Mouse (Mus musculus) intestine, embryonic 14.5 days (tissue): Measurements from ENCODE around the gene Tmem63a. TPM values are rescaled to one million over a fixed set of nuclear protein-coding genes. Genes with fewer than 3 reads are reported as not detected.

Source experiments
- ATAC-seq: fragments of 200-750 bp; cut with Nextera tagmentation; replicated peaks from 2 replicates; pipeline ENCODE4 v1.8.0; 2017; ENCODE audit warnings: low read depth, moderate number of reproducible peaks, moderate TSS enrichment, moderate library complexity; ENCODE audit not compliant: low FRiP score, low TSS enrichment
- DNase-seq: peaks from one replicate; pipeline ENCODE4 v3.0.0-alpha.2; 2018; ENCODE audit warnings: low spot score
- H3K27ac ChIP-seq: fragments of 300-500 bp; sonication (generic); 2 replicates; pipeline ENCODE4 v1.5.1; 2014; ENCODE audit warnings: low read depth, mild to moderate bottlenecking, control low read depth
- H3K27me3 ChIP-seq: fragments of 300-500 bp; sonication (generic); replicated peaks from 2 replicates; pipeline ENCODE4 v1.6.1; 2014; ENCODE audit warnings: low read length, control low read depth; ENCODE audit not compliant: control insufficient read depth, insufficient read depth
- H3K36me3 ChIP-seq: fragments of 300-500 bp; sonication (generic); 2 replicates; pipeline ENCODE4 v1.6.1; 2014; ENCODE audit warnings: low read length, control low read depth; ENCODE audit not compliant: control insufficient read depth, insufficient read depth
- H3K4me1 ChIP-seq: fragments of 300-500 bp; sonication (generic); replicated peaks from 2 replicates; pipeline ENCODE4 v1.6.1; 2014; ENCODE audit warnings: low read length, control low read depth, mixed read lengths; ENCODE audit not compliant: control insufficient read depth, insufficient read depth
- H3K4me2 ChIP-seq: fragments of 300-500 bp; sonication (generic); 2 replicates; pipeline ENCODE4 v1.6.1; 2014; ENCODE audit warnings: low read length
- H3K4me3 ChIP-seq: fragments of 300-500 bp; sonication (generic); 2 replicates; pipeline ENCODE4 v1.5.1; 2014; ENCODE audit warnings: low read depth, low read length, control low read depth, mixed read lengths
- H3K9ac ChIP-seq: fragments of 300-500 bp; sonication (generic); 2 replicates; pipeline ENCODE4 v1.6.1; 2014; ENCODE audit warnings: mild to moderate bottlenecking, low read length
- H3K9me3 ChIP-seq: fragments of 300-500 bp; sonication (generic); 2 replicates; pipeline ENCODE4 v1.6.1; 2016; ENCODE audit warnings: low read length, control low read depth; ENCODE audit not compliant: control insufficient read depth
- WGBS: fragments of 180-500 bp; shearing (Covaris S2); extraction: QIAGEN DNeasy Blood & Tissue Kit; methylation state at CpG from one replicate; pipeline ENCODE4 v1.1.7; 2014; 5-methylcytosine and 5-hydroxymethylcytosine counted together
- polyA plus RNA-seq: library from polyadenylated mRNA; unstranded; fragments of >200 nt; fragmentation: Nextera tagmentation; extraction: Ambion mirVana; gene quantifications from 2 replicates; pipeline ENCODE4 v1.2.1, GENCODE M21; 2014

The Tmem63a gene
- polyA plus RNA-seq, 1 experiment from 2014 or later = 14.2 TPM

DNA sequence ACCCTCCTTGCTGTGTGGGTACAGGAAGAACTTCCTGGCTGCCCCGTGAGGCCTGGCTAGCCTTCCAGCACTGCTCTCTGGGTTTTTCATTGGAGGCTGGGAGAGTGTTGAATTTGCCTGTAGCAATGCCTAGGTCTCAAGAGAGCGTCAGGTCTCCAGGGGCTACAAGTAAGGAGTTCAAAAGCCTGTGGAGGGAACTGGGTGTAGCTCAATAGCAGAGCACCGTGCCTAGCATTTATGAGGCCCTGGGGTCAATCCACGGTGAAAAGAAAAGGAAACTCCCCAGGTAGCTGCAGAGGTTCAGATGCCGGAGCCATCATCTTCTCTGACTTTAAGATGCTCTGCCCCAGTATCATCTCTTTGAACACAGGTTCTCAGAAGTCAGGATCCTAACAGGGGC, 69.5 kb downstream of the Tmem63a start:
- H3K36me3 ChIP-seq = no peaks in the 10 kb centered on the region
- ATAC-seq (no peak), DNase-seq (no peak)
- H3K27ac ChIP-seq = no peak overlapping the region
- WGBS = 66% methylated on average over 5 of the region's 5 CpGs
- no peaks in the 10 kb centered on the region for H3K9me3 ChIP-seq
- no peak overlapping the region for H3K9ac ChIP-seq
- H3K4me3 ChIP-seq = no peak overlapping the region
- peaks cover 2% of the 10 kb centered on the region; the same call in 1 of the 2 replicates for H3K4me1 ChIP-seq
- H3K4me2 ChIP-seq = no peak overlapping the region
- H3K27me3 ChIP-seq = no peaks in the 10 kb centered on the region

DNA sequence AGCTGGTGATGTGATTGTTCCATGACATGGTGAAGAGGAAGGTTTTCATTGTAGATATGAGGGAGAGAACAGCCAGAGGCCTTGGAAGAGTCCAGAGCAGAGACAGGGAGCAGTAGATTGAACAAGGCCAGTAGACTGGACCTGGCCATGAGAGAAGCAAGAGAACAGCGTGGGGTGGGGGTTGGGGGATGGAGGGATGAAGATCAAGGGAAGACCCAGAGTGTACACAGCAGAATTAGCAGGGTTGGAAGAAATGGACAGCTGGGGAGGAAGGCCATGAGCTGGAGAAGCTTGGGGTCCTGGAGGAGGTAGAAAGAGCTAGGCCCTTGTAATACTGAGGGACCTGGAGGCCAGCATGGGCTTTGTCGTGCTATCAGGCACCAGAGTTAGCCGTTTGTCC, 70.3 kb downstream of the Tmem63a start:
- WGBS = 86% methylated on average over 3 of the region's 3 CpGs
- no peak overlapping the region for H3K27ac ChIP-seq
- DNase-seq = no peak
- no peaks in the 10 kb centered on the region for H3K36me3 ChIP-seq
- no peak overlapping the region for H3K9ac ChIP-seq
- no peaks in the 10 kb centered on the region for H3K9me3 ChIP-seq
- no peaks in the 10 kb centered on the region for H3K27me3 ChIP-seq
- H3K4me3 ChIP-seq = no peak overlapping the region
- H3K4me2 ChIP-seq = no peak overlapping the region
- peaks cover 2% of the 10 kb centered on the region; the same call in 1 of the 2 replicates for H3K4me1 ChIP-seq
- ATAC-seq = no peak

DNA sequence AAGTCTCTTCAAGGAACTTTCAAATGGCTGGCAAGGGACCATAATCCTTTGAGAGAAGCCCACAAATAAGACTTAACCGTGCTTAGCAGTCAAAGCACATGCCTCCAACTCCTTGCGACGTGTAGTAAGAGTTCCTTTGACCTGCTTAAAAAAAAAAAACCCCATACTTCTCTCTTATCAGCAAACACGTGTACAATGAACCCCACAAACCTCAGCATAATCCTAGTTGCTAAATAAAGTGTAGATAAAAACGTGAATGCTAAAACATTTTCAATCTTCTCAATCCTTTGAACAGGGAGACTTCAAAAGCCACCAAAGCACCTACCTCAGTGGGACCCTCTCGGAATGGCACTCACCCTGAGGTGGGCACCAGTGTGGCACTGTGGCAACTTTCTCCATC, 71.3 kb downstream of the Tmem63a start:
- Histone ChIP-seq H3K27ac (no peak overlapping the region), H3K4me2 (no peak overlapping the region), H3K9me3 (no peaks in the 10 kb centered on the region), H3K4me3 (no peak overlapping the region), H3K27me3 (no peaks in the 10 kb centered on the region), H3K4me1 (peaks cover 2% of the 10 kb centered on the region; the same call in 1 of the 2 replicates), H3K9ac (no peak overlapping the region), H3K36me3 (no peaks in the 10 kb centered on the region)
- WGBS = 76% methylated on average over 6 of the region's 6 CpGs
- DNase-seq = no peak
- ATAC-seq = no peak

DNA sequence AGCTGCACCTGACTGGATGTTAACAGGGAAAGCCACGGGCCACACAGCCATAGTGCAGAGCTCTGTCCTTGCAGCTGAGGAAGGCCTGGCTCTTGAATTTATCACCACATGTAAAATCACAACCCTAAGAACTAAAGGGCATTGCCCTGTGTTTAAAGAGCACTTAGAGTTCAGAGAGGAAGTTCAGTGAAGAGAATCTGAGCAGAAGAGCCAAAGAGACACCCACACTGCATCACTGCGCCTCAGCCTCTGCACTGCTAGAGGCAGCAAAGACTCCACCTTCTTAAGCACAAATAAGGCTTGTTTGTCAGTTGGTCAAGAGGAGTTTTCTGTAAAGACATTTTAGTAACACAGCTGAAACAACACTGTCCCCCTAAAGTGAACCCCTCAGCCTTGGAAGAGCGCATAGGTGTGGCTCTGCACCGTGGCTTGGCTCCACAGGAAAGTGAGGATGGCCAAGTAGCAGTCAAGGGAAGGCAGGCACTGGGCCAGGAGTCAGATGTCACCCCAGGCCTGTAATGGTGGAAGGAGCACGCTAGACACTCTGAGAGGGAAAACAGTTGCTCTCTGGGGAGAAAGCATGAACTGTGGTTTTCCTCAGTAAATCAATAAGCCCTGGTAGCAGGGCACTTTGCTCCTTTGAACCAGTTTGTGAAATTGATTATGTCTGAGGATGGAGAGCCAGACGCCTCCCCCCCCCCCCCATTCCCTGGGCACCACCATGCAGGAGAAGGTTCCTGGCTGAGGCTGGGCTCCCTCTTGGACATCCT, 72.8 kb downstream of the Tmem63a start:
- no peak overlapping the region for H3K4me3 ChIP-seq
- no peak for ATAC-seq
- 71% methylated on average over 6 of the region's 6 CpGs for WGBS
- H3K9ac ChIP-seq = no peak overlapping the region
- H3K27me3 ChIP-seq = no peaks in the 10 kb centered on the region
- H3K4me1 ChIP-seq = peaks cover 2% of the 10 kb centered on the region; the same call in 1 of the 2 replicates
- H3K36me3 ChIP-seq = no peaks in the 10 kb centered on the region
- peak; percentile 18 for DNase-seq
- no peak overlapping the region for H3K4me2 ChIP-seq
- no peak overlapping the region for H3K27ac ChIP-seq
- no peaks in the 10 kb centered on the region for H3K9me3 ChIP-seq

DNA sequence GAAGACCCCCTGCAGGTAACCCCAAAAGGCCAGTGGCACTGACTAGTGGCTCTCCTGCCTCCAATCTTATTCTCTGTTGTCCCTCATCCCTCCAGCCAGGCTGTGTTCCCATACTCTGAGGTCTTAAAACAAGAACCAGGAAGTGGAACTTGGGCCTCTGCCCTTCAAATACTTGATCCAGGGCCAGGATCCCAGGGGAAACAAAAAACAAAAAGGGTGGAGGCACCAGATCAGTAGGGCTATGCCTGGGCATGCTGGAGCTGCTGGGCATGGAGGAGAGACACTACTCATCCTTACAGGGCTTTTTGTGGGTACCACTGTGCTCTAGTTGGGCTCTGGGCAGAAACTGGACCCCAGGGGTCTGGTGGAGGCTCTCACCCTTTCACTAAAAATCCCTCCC, 73.4 kb downstream of the Tmem63a start:
- no peaks in the 10 kb centered on the region for H3K27me3 ChIP-seq
- no peak overlapping the region for H3K4me2 ChIP-seq
- no peak overlapping the region for H3K4me3 ChIP-seq
- no peaks in the 10 kb centered on the region for H3K9me3 ChIP-seq
- H3K9ac ChIP-seq = no peak overlapping the region
- H3K4me1 ChIP-seq = peaks cover 2% of the 10 kb centered on the region; the same call in 1 of the 2 replicates
- H3K36me3 ChIP-seq = no peaks in the 10 kb centered on the region
- ATAC-seq (no peak), DNase-seq (no peak)
- H3K27ac ChIP-seq = no peak overlapping the region

DNA sequence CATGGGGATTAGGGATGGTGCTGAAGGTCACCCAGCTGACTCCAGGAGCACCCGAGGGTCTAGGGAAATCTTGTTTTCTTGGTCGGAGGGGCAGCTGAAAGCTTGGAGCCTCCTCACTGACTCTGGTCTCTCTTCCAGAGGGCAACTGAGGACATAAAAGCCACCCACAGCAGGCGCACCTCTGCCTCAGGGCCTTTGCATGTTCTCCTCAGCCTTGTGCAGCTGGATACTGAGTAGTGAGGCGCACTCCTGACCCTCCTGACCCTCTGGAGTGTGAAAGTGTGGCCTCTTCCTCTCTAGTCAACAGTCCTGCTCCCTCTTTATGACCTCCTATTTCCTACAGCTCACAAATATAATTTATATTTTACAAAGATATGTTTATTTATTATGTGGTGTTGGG, 73.9 kb downstream of the Tmem63a start:
- DNase-seq = no peak
- Histone ChIP-seq H3K9me3 (no peaks in the 10 kb centered on the region), H3K4me2 (peak overlapping the region; percentile 95; the same call in 1 of the 2 replicates), H3K9ac (no peak overlapping the region), H3K36me3 (no peaks in the 10 kb centered on the region), H3K4me3 (0 out of 2 replicates have a peak overlapping the region, but pooled peaks have one; percentile 42), H3K27me3 (no peaks in the 10 kb centered on the region), H3K27ac (no peak overlapping the region), H3K4me1 (peaks cover 2% of the 10 kb centered on the region; the same call in 1 of the 2 replicates)
- 83% methylated on average over 4 of the region's 4 CpGs for WGBS
- ATAC-seq = no peak

DNA sequence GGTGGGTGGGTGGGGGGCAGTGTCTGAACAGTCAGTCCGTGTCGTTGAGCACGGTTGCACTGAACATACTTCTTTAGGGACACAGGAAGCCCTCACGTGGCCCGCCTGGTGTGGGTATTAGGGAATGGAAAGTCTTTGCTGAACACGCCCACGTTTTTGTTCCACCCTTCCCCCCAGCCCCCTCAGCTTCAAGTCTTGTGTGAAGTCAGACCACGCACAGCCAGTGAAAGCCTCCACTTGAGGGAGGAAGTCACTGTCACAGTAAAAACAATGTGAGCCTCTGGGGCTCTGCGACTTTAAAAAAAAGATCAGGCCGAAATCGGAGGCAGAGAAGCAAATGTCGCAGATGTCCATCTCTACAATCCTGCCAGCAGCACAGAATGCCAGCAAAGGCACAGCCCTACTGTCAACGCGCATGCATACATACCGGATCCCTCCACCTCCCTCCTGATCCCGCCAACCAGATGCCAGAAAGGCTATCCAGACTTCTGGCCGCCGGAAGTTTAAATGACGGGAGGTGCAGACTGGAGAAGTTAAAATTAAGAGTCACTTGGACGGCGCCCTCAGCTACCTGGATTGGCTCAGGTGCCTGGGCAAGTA, 74.5 kb downstream of the Tmem63a start:
- H3K27ac ChIP-seq = no peak overlapping the region
- DNase-seq = peak; percentile 71
- peak overlapping the region; percentile 42 for H3K4me3 ChIP-seq
- WGBS = 5% methylated on average over 21 of the region's 21 CpGs
- no peaks in the 10 kb centered on the region for H3K36me3 ChIP-seq
- H3K4me2 ChIP-seq = peak overlapping the region; percentile 95
- H3K4me1 ChIP-seq = peaks cover 2% of the 10 kb centered on the region; the same call in 1 of the 2 replicates
- H3K9me3 ChIP-seq = no peaks in the 10 kb centered on the region
- peak overlapping the region; percentile 20; the same call in 1 of the 2 replicates for H3K9ac ChIP-seq
- ATAC-seq = peak; percentile 53; the same call in 1 of the 2 replicates
- no peaks in the 10 kb centered on the region for H3K27me3 ChIP-seq

DNA sequence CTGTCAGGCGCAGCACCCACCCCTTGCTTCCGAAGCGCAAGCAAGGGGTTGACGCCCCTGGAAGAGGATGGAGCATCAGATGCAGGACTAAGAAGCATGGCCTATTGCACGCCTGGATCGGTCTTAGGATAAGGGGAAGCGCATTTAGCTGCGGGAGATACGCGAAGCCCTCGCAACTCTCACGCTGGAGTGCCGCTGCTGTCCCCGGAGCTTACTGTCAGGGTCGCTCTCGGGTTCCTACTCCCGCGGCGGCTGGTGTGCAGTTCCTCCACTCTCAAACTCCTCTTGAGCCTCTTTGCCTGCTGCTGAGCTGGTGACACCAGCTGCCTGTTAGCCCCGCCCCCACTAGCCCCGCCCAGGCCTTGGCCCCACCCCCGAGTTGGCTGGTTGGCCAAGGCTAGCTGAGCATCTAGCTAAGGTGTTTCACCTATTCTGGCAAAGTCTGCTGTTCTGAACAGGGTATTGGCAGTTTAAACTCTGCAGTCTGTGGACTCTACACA, 75.1 kb downstream of the Tmem63a start:
- DNase-seq = peak; percentile 89
- Histone ChIP-seq H3K27me3 (no peaks in the 10 kb centered on the region), H3K9me3 (no peaks in the 10 kb centered on the region), H3K27ac (no peak overlapping the region), H3K4me2 (peak overlapping the region; percentile 95), H3K9ac (peak overlapping the region; percentile 20; the same call in 1 of the 2 replicates), H3K36me3 (no peaks in the 10 kb centered on the region), H3K4me3 (peak overlapping the region; percentile 42), H3K4me1 (peaks cover 2% of the 10 kb centered on the region; the same call in 1 of the 2 replicates)
- under 1% methylated on average over 22 of the region's 22 CpGs for WGBS
- peak; percentile 80; the same call in 1 of the 2 replicates for ATAC-seq
